Mouse (Mus musculus) midbrain, postnatal 0 days (tissue): ENCODE results near the gene St7. TPM values are rescaled to one million over a fixed set of nuclear protein-coding genes. Genes with fewer than 3 reads are reported as not detected.
A peak's percentile ranks its signal among the peaks of the same experiment; 100 is the strongest.

Source experiments
- ATAC-seq: fragments of 200-750 bp; cut with Nextera tagmentation; 2 replicates; pipeline ENCODE4 v1.8.0; 2017; ENCODE audit warnings: moderate number of reproducible peaks, mild to moderate bottlenecking, moderate TSS enrichment, moderate library complexity; ENCODE audit not compliant: low FRiP score
- DNase-seq: peaks from one replicate; pipeline ENCODE4 v3.0.0-alpha.2; 2015; ENCODE audit warnings: low spot score
- H3K27ac ChIP-seq: fragments of 300-500 bp; sonication (generic); 2 replicates; pipeline ENCODE4 v1.5.1; 2014; ENCODE audit warnings: low read depth, mild to moderate bottlenecking, low read length, mixed read lengths
- H3K27me3 ChIP-seq: fragments of 300-500 bp; sonication (generic); 2 replicates; pipeline ENCODE4 v1.6.1; 2014; ENCODE audit warnings: low read length, control low read depth, mixed read lengths; ENCODE audit not compliant: insufficient read depth
- H3K36me3 ChIP-seq: fragments of 300-500 bp; sonication (generic); 2 replicates; pipeline ENCODE4 v1.6.1; 2014; ENCODE audit warnings: low read length, control low read depth, mixed read lengths; ENCODE audit not compliant: insufficient read depth
- H3K4me1 ChIP-seq: fragments of 300-500 bp; sonication (generic); 2 replicates; pipeline ENCODE4 v1.6.1; 2014; ENCODE audit warnings: mild to moderate bottlenecking, control low read depth, antibody characterized with exemption, low read length, mixed read lengths; ENCODE audit not compliant: insufficient read depth
- H3K4me2 ChIP-seq: fragments of 300-500 bp; sonication (generic); 2 replicates; pipeline ENCODE4 v1.6.1; 2014; ENCODE audit warnings: low read depth, mild to moderate bottlenecking, low read length, mixed read lengths; ENCODE audit not compliant: poor library complexity, severe bottlenecking
- H3K4me3 ChIP-seq: fragments of 300-500 bp; sonication (generic); 2 replicates; pipeline ENCODE4 v1.5.1; 2014; ENCODE audit warnings: low read depth, mild to moderate bottlenecking, low read length, moderate library complexity
- H3K9ac ChIP-seq: fragments of 300-500 bp; sonication (generic); replicated peaks from 2 replicates; pipeline ENCODE4 v1.6.1; 2014; ENCODE audit warnings: mild to moderate bottlenecking, low read length, moderate library complexity, mixed read lengths; ENCODE audit not compliant: poor library complexity, severe bottlenecking
- H3K9me3 ChIP-seq: fragments of 300-500 bp; sonication (generic); 2 replicates; pipeline ENCODE4 v1.6.1; 2016; ENCODE audit warnings: low read length, control low read depth
- CTCF ChIP-seq: IDR thresholded peaks from 2 replicates; pipeline ENCODE4 v1.5.1; 2016; ENCODE audit warnings: antibody characterized with exemption, mild to moderate bottlenecking
- WGBS: fragments of 180-500 bp; shearing (Covaris S2); extraction: QIAGEN DNeasy Blood & Tissue Kit; methylation state at CpG from one replicate; pipeline ENCODE4 v1.1.7; 2014; 5-methylcytosine and 5-hydroxymethylcytosine counted together
- polyA plus RNA-seq: library from polyadenylated mRNA; unstranded; fragments of >200 nt; fragmentation: Nextera tagmentation; extraction: Ambion mirVana; gene quantifications from 2 replicates; pipeline ENCODE4 v1.2.1, GENCODE M21; 2015
- total RNA-seq: library from RNA; depleted of rRNA; stranded (reverse); fragments of >200 nt; gene quantifications from 2 replicates; pipeline ENCODE4 v1.2.3, GENCODE M21; 2014

St7 gene
- total and polyA plus RNA-seq, 2 experiments from 2014 or later: 39.4 to 69.5 TPM

GRCm38 (mm10) chr6:17837676-17838075 lies 144.9 kb downstream of the St7 start:
- ATAC-seq: no peak
- WGBS: 93% methylated on average over 1 of the region's 1 CpGs

GRCm38 (mm10) chr6:17840431-17840830 lies 147.7 kb downstream of the St7 start:
- no peak for TF ChIP-seq CTCF
- Histone ChIP-seq H3K9ac (no peak overlapping the region), H3K36me3 (0 out of 2 replicates have a peak, but pooled peaks cover 4% of the 10 kb centered on the region), H3K4me2 (no peak overlapping the region), H3K4me1 (no peaks in the 10 kb centered on the region), H3K4me3 (no peak overlapping the region), H3K9me3 (no peaks in the 10 kb centered on the region), H3K27ac (no peak overlapping the region), H3K27me3 (no peaks in the 10 kb centered on the region)
- ATAC-seq (peak; percentile 27), DNase-seq (no peak)
- WGBS: 80% methylated on average over 29 of the region's 29 CpGs

More at GRCm38 (mm10) chr6:17837676-17838075, 144.9 kb downstream of the St7 start:
- no peak overlapping the region for H3K9ac ChIP-seq
- 0 out of 2 replicates have a peak, but pooled peaks cover 10% of the 10 kb centered on the region for H3K36me3 ChIP-seq
- no peaks in the 10 kb centered on the region for H3K4me1 ChIP-seq
- H3K4me2 ChIP-seq: no peak overlapping the region
- no peak overlapping the region for H3K4me3 ChIP-seq
- DNase-seq: no peak
- no peak overlapping the region for H3K27ac ChIP-seq
- H3K27me3 ChIP-seq: no peaks in the 10 kb centered on the region
- no peaks in the 10 kb centered on the region for H3K9me3 ChIP-seq
- TF ChIP-seq CTCF: no peak

- H3K27ac ChIP-seq: no peak overlapping the region
- no peak overlapping the region for H3K4me2 ChIP-seq
- peaks cover 11% of the 10 kb centered on the region; the same call in 1 of the 2 replicates for H3K36me3 ChIP-seq
- no peak overlapping the region for H3K9ac ChIP-seq
- TF ChIP-seq CTCF: peak; percentile 72
- DNase-seq (peak; percentile 80), ATAC-seq (no peak)
- no peaks in the 10 kb centered on the region for H3K9me3 ChIP-seq
- no peak overlapping the region for H3K4me3 ChIP-seq
- no peaks in the 10 kb centered on the region for H3K27me3 ChIP-seq
- WGBS: 32% methylated on average over 3 of the region's 3 CpGs
- H3K4me1 ChIP-seq: no peaks in the 10 kb centered on the region
Measured at GRCm38 (mm10) chr6:17842759-17843158, 150.0 kb downstream of the St7 start.

GRCm38 (mm10) chr6:17851316-17851715 lies 158.6 kb downstream of the St7 start:
- DNase-seq: no peak

GRCm38 (mm10) chr6:17853587-17854274 lies 161.0 kb downstream of the St7 start:
- Histone ChIP-seq H3K36me3 (peaks cover 21% of the 10 kb centered on the region), H3K27me3 (no peaks in the 10 kb centered on the region), H3K9ac (no peak overlapping the region), H3K4me2 (no peak overlapping the region), H3K4me3 (no peak overlapping the region), H3K9me3 (no peaks in the 10 kb centered on the region), H3K4me1 (no peaks in the 10 kb centered on the region), H3K27ac (no peak overlapping the region)
- ATAC-seq (no peak), DNase-seq (no peak)
- TF ChIP-seq CTCF: no peak
- WGBS: 86% methylated on average over 5 of the region's 5 CpGs

More at GRCm38 (mm10) chr6:17851316-17851715, 158.6 kb downstream of the St7 start:
- Histone ChIP-seq H3K9ac (no peak overlapping the region), H3K4me2 (no peak overlapping the region), H3K27ac (no peak overlapping the region), H3K36me3 (peaks cover 22% of the 10 kb centered on the region), H3K4me3 (no peak overlapping the region), H3K4me1 (no peaks in the 10 kb centered on the region), H3K27me3 (no peaks in the 10 kb centered on the region), H3K9me3 (no peaks in the 10 kb centered on the region)
- ATAC-seq: no peak
- TF ChIP-seq CTCF: no peak
- WGBS: 78% methylated on average over 2 of the region's 2 CpGs

GRCm38 (mm10) chr6:17855616-17856015 lies 162.9 kb downstream of the St7 start:
- no peaks in the 10 kb centered on the region for H3K9me3 ChIP-seq
- H3K9ac ChIP-seq: no peak overlapping the region
- no peak for ATAC-seq
- DNase-seq: no peak
- H3K4me1 ChIP-seq: no peaks in the 10 kb centered on the region
- H3K4me2 ChIP-seq: no peak overlapping the region
- no peak overlapping the region for H3K27ac ChIP-seq
- peaks cover 14% of the 10 kb centered on the region for H3K36me3 ChIP-seq
- H3K27me3 ChIP-seq: no peaks in the 10 kb centered on the region
- TF ChIP-seq CTCF: no peak
- no peak overlapping the region for H3K4me3 ChIP-seq
- 100% methylated on average over 2 of the region's 2 CpGs for WGBS
